Mouse (Mus musculus): ENCODE measurements around the gene Suco.

Gene Suco

GRCm38 (mm10) chr1:161888823-161889222 is 12.3 kb upstream of the Suco start:
- DNase-seq: no peak

GRCm38 (mm10) chr1:161887679-161888260 is 11.3 kb upstream of the Suco start:
- DNase-seq: no peak

- DNase-seq: no peak
These were observed 9.3 kb upstream of the Suco start for GRCm38 (mm10) chr1:161885762-161886161.

- DNase-seq: peak; percentile 34
These were observed 1.2 kb upstream of the Suco start for GRCm38 (mm10) chr1:161877580-161878142.

DNA sequence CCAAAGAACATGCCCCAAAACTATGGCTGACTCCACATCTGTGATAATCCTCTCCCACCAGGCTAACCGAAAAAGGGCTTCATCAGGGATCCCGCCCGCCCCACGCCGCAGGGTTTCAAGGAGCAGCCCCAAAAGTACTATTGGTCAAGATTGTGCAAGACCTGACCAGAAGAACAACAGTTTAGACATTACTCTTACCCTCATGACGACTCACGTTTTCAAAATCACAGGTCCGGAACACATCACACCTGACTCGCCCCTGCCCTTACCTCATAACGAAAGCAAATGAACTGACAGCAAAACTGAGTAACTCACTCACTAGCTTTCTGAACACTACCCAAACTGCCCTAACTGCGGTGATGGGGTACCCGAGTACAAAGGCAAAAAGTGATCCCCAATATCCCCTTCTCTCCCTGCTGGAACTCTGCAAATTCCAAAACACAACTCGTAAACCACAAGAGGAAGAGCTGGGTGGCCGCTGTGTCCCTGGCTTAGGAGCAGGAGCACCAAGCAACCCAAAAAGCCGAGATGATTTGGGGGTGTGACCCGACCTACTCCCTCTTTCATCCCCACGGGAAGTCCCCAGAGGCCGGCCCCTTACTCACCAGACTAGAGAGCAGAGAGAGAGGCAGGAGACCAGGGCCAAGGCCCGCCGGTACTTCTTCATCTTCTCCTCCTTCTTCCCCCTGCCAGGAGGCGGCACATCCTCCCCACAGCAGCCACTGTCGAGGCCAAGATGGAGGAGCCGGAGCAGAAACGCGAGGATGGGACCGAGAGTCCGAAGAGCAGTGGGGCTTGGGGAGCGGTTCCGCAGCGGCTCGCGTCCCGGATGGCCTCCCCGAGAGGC is 553 bp downstream of the Suco start:
- DNase-seq: peak; percentile 82

- DNase-seq: no peak
These were observed 7.1 kb downstream of the Suco start for GRCm38 (mm10) chr1:161869422-161869821.

DNA sequence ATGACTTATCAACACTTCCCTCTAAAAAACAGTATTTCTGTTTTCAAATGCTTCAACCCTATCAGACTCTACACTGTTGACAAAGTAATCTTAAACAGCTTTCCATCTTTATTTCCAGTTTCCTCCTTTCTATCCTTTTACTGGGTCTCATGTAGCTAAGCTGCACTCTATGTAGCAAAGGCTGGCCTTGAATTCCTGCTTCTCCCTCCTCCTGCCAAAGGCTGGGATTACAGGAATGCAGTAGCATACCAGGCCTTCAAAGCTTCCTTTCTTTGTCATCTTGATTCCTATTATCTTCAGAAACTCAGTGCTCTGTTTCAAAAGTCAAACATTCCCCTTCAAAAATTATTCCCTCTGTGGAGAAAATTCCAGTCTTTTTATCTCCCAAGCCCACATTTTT is 8.1 kb downstream of the Suco start:
- no peak for DNase-seq

DNA sequence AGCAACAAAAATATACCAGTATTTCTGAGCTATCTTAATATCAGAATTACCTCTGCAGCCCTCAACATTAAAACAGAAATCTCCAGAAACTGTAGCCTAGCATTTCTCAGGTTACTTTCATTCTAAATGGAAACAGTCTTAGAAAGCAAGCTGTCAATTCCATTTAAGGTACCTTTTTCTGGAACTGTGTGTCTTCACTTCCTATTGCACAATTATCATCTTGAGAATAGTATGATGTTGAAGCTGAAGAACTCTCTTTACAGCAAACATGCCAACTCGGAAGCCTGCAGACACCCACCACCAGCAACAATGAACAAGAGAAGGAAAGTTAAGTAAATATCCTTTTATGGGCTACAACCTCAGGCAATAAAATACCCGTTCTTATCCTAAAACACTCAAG is 12.7 kb downstream of the Suco start:
- DNase-seq: no peak

DNA sequence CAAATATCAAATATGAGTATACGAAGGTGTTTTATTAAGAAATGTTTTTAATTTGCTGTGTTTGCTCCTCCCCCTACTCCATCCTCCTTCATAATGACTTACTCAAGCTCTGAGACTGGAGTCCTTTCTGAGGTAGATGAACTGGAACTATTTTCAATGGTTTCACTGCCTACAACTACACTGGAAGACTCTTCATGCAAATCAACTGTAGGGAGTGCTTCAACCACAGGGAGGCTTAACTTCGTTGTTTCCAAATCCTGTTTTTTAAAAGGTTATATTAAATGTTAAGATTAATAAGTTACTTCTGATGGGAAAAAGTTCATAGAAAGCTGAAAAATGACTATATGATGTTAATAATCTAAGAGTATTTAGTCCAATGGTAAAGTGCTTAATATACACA is 17.2 kb downstream of the Suco start:
- DNase-seq: no peak

- no peak for DNase-seq
These were observed 49.8 kb downstream of the Suco start for GRCm38 (mm10) chr1:161826677-161827076.

- DNase-seq: no peak
These were observed 67.1 kb downstream of the Suco start for GRCm38 (mm10) chr1:161809428-161809827.

GRCm38 (mm10) chr1:161808980-161809379 is 67.5 kb downstream of the Suco start:
- DNase-seq: no peak

- DNase-seq: no peak
These were observed 71.9 kb downstream of the Suco start for GRCm38 (mm10) chr1:161804541-161804971.

- no peak for DNase-seq
These were observed 75.2 kb downstream of the Suco start for GRCm38 (mm10) chr1:161801321-161801720.

DNA sequence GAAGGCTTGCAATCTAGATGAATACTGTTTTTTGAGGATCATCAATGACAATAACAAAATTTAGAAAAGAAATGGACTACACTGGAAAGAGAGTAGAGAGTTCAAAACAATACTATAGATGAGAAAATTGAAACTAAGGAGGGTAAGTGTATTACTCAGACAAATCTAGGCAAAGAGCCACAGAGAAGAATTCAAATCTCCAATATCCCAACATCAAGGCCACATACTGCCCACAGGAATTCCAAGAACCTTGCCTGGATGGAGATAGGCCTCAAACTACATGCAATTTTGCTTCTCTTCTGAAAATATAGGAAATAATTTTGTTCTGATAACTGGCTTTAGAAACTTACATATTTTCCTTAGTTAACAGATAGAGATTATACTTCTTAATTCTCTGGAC is 76.2 kb downstream of the Suco start:
- DNase-seq: no peak

DNA sequence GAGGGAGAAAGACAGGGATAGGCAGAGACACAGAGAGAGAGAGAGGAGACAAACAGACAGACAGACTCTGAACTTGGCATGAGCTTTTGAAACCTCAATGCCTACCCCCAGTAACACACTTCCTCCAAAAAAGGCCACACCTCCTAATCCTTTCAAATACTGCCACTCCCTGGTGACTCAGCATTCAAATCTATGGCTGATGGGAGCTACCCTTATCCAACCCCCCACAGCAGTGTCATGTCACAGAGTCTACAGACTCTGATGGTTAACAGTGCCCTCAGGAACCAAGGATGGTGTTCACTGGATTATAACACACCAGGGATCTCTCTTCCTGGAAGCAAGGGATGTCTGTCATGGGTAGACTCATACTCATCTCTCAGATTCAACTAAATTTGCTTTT is 76.7 kb downstream of the Suco start:
- no peak for DNase-seq

- no peak for DNase-seq
These were observed 77.6 kb downstream of the Suco start for GRCm38 (mm10) chr1:161798866-161799265.

GRCm38 (mm10) chr1:161794447-161795211 is 81.9 kb downstream of the Suco start:
- no peak for DNase-seq

- DNase-seq: no peak
These were observed 83.2 kb downstream of the Suco start for GRCm38 (mm10) chr1:161793321-161793720.

DNA sequence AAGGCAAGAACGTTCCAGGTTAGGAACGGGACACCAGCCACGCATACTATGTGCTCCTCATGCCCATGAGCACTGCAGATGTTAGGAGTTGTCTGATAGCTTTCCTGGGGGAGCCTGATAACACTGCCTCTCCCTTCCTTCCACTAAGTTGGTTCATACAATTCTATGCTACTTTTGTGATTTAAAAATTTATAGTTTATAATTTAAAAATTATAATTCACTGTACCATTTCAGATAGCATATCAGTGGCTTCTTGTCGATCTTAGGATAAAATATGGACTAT is 83.9 kb downstream of the Suco start:
- DNase-seq: no peak

- no peak for DNase-seq
These were observed 84.4 kb downstream of the Suco start for GRCm38 (mm10) chr1:161791854-161792686.

DNA sequence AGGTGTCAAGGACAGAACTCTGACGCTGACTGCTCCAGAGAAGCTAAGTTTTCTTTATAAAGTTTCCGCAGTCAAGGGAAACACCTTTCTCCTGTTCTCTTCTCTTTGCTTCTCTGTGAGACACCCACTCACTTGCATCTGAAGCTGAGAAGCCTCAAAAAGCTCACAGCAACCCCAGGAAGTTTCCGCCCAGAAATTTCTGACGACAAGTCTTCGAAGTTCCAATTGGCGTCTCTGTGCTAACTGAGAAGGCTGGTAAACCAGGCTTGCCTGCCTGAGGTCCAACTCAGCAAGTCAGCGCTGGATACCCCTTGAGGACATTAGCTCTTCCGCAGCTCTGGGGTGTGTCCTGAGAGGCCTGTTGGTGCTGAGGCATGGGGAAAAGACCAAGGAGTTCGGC is 88.1 kb downstream of the Suco start, which contains the start of gene Fasl:
Fasl (minus strand) TSS at position 157 of the 400 bp plus-strand sequence.
- no peak for DNase-seq

DNA sequence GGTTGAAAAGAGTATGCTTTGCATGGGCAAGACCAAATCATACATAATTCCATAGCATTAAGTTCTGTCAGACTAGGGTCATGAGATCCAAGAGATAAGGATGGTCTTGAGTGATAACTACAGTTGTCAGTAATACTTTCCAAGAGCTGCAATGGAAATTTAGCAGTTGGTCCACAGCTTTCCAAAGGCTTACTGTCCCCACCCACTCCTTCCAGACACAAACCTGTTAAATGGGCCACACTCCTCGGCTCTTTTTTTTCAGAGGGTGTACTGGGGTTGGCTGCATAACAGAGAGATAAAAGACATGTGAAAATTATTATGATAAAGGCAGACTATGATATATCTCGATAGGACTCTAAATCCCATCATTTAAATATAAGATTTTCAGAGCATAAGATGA is 93.8 kb downstream of the Suco start:
- no peak for DNase-seq

Data from cerebellum, adult 11-12 months (tissue).